In the genomic region with DNA sequence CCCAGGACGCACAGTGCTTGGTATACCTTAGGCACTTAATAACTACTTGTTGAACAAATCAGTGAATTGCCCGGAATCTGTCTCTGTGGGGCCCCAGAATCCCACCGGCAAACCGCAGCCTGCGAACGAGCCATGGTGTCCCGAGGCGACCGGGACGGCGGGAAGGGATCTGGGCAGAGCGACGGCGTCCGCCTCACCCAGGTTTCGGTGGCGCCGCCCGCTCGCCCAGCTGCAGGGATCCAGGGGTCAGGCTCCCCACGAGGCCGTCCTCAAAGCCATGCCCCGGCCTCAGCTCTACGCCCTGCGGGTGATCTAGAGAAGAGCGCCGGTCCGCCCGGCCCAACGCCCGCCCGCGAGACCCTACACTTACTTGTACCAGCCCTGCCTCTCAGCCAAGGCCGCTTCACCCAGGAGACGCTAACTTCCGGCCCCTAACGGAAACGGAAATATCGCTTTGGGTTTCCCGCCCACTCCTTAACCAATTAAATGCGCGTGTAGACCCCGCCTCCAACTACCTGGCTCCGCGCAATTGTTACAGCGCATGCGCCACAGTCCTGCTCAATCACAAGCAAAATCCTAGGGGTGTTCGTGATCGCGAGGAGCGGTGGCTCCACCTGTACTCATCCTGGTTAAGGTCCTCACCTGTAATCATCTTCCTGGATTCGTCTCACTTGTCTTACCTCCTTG, we compare ENCODE assay signal across 8 mouse cellular contexts. TPM values are rescaled to one million over a fixed set of nuclear protein-coding genes. Genes with fewer than 3 reads are reported as not detected.
DNase-seq lines count a peak whose midpoint lies in the region; ATAC-seq and TF ChIP-seq lines count a peak whose summit lies in the region.

Gene Elof1 (minus strand): TSS at position 433 of the 687 bp plus-strand sequence.

- H3K27ac ChIP-seq in CH12.LX (ENCODE audit: insufficient read depth, low read depth), result no peak within 1 kb of the TSS; the same call in 1 of the 2 replicates
- no peak within 1 kb of the TSS; the same call in 1 of the 2 replicates for H3K27ac ChIP-seq in forebrain, embryonic 11.5 days (ENCODE audit: low read depth, low read length)
- peak within 1 kb of the TSS; percentile 74 for H3K27ac ChIP-seq in heart, embryonic 16.5 days (ENCODE audit: low read length)
- H3K27ac ChIP-seq in liver, embryonic 15.5 days (replicated peaks), result peak within 1 kb of the TSS; percentile 76
- peak within 1 kb of the TSS; percentile 28; the same call in 1 of the 2 replicates for H3K27ac ChIP-seq in neural tube, embryonic 12.5 days

- no peaks in the 10 kb centered on the region for H3K27me3 ChIP-seq in CH12.LX (replicated peaks)
- H3K27me3 ChIP-seq in forebrain, embryonic 11.5 days (ENCODE audit: control insufficient read depth, insufficient read depth, low read length), result no peaks in the 10 kb centered on the region
- no peaks in the 10 kb centered on the region for H3K27me3 ChIP-seq in heart, embryonic 16.5 days (ENCODE audit: control insufficient read depth, insufficient read depth, low read length)
- H3K27me3 ChIP-seq in liver, embryonic 15.5 days, result no peaks in the 10 kb centered on the region
- no peaks in the 10 kb centered on the region for H3K27me3 ChIP-seq in neural tube, embryonic 12.5 days (replicated peaks)

- no peak for TF ChIP-seq EP300 in CH12.LX (IDR thresholded peaks at IDR 0.05; ENCODE audit: low read length)

- no peak for TF ChIP-seq CTCF in CH12.LX (conservative IDR thresholded peaks at IDR 0.05 in 1 of 2, IDR thresholded peaks at IDR 0.05 in 1 of 2; ENCODE audit: low read depth in 2 of 2, low read length in 2 of 2)

- peaks cover 3% of the 10 kb centered on the region for H3K9me3 ChIP-seq in CH12.LX (replicated peaks; ENCODE audit: low read length)
- H3K9me3 ChIP-seq in forebrain, embryonic 11.5 days (ENCODE audit: control insufficient read depth, low read length), result no peaks in the 10 kb centered on the region
- no peaks in the 10 kb centered on the region for H3K9me3 ChIP-seq in heart, embryonic 16.5 days (replicated peaks; ENCODE audit: control insufficient read depth, low read length)
- H3K9me3 ChIP-seq in liver, embryonic 15.5 days (replicated peaks), result no peaks in the 10 kb centered on the region
- H3K9me3 ChIP-seq in neural tube, embryonic 12.5 days, result no peaks in the 10 kb centered on the region

- TF ChIP-seq RAD21 in CH12.LX (IDR thresholded peaks at IDR 0.05; ENCODE audit: low read depth, low read length), result no peak

- H3K79me2 ChIP-seq in CH12.LX (replicated peaks; ENCODE audit: control insufficient read depth, extremely low read depth, insufficient read depth, poor library complexity, severe bottlenecking), result peaks cover 16% of the 10 kb centered on the region

- H3K4me3 ChIP-seq in CH12.LX (replicated peaks in 1 of 3; ENCODE audit: low read depth in 2 of 3, low read length in 2 of 3, poor library complexity in 1 of 3), result peak within 1 kb of the TSS; percentile 80 to 89 (median 85)
- peak within 1 kb of the TSS; percentile 92 for H3K4me3 ChIP-seq in forebrain, embryonic 11.5 days (ENCODE audit: low read depth, low read length)
- H3K4me3 ChIP-seq in heart, embryonic 16.5 days (ENCODE audit: low read length), result peak within 1 kb of the TSS; percentile 91
- H3K4me3 ChIP-seq in liver, embryonic 15.5 days (replicated peaks), result peak within 1 kb of the TSS; percentile 86
- peak within 1 kb of the TSS; percentile 77 for H3K4me3 ChIP-seq in neural tube, embryonic 12.5 days

- H3K4me2 ChIP-seq in CH12.LX (ENCODE audit: insufficient read depth, low read depth, poor library complexity, severe bottlenecking), result peak within 1 kb of the TSS; percentile 95
- H3K4me2 ChIP-seq in forebrain, embryonic 11.5 days (ENCODE audit: low read depth, low read length, severe bottlenecking), result peak within 1 kb of the TSS; percentile 85
- H3K4me2 ChIP-seq in heart, embryonic 16.5 days (ENCODE audit: low read depth, low read length), result peak within 1 kb of the TSS; percentile 82
- peak within 1 kb of the TSS; percentile 88 for H3K4me2 ChIP-seq in liver, embryonic 15.5 days
- peak within 1 kb of the TSS; percentile 89 for H3K4me2 ChIP-seq in neural tube, embryonic 12.5 days (replicated peaks)

- dilution Hi-C loops in CH12.LX (cut with MboI; ENCODE audit: extremely low pct_ligation_motif_present, extremely low pct_unique_long_range_greater_than_20kb, low sequenced_read_pairs), result no loop called here

- H3K9ac ChIP-seq in CH12.LX (ENCODE audit: insufficient read depth, low read depth), result peak within 1 kb of the TSS; percentile 86
- peak within 1 kb of the TSS; percentile 83 for H3K9ac ChIP-seq in forebrain, embryonic 11.5 days (ENCODE audit: low read length)
- H3K9ac ChIP-seq in heart, embryonic 16.5 days (ENCODE audit: low read length), result peak within 1 kb of the TSS; percentile 92
- peak within 1 kb of the TSS; percentile 85 for H3K9ac ChIP-seq in liver, embryonic 15.5 days
- H3K9ac ChIP-seq in neural tube, embryonic 12.5 days, result peak within 1 kb of the TSS; percentile 85

- H3K36me3 ChIP-seq in CH12.LX (replicated peaks in 1 of 2; ENCODE audit: control insufficient read depth in 1 of 2, insufficient read depth in 1 of 2, low read length in 1 of 2), result peaks cover 23 to 32% of the 10 kb centered on the region in 2 experiments
- H3K36me3 ChIP-seq in forebrain, embryonic 11.5 days (ENCODE audit: control insufficient read depth, insufficient read depth, low read length), result no peaks in the 10 kb centered on the region; the same call in 1 of the 2 replicates
- peaks cover 19% of the 10 kb centered on the region for H3K36me3 ChIP-seq in heart, embryonic 16.5 days (ENCODE audit: control insufficient read depth, insufficient read depth)
- peaks cover 30% of the 10 kb centered on the region for H3K36me3 ChIP-seq in liver, embryonic 15.5 days (replicated peaks)
- H3K36me3 ChIP-seq in neural tube, embryonic 12.5 days, result peaks cover 23% of the 10 kb centered on the region

- peaks cover 9 to 41% of the 10 kb centered on the region in 2 experiments for H3K4me1 ChIP-seq in CH12.LX (ENCODE audit: control insufficient read depth in 1 of 2, insufficient read depth in 2 of 2)
- H3K4me1 ChIP-seq in forebrain, embryonic 11.5 days (replicated peaks; ENCODE audit: control insufficient read depth, insufficient read depth, low read length), result peaks cover 5% of the 10 kb centered on the region
- H3K4me1 ChIP-seq in heart, embryonic 16.5 days (ENCODE audit: control insufficient read depth, insufficient read depth, low read length), result peaks cover 15% of the 10 kb centered on the region
- peaks cover 57% of the 10 kb centered on the region for H3K4me1 ChIP-seq in liver, embryonic 15.5 days (replicated peaks)
- peaks cover 10% of the 10 kb centered on the region for H3K4me1 ChIP-seq in neural tube, embryonic 12.5 days

- WGBS in forebrain, embryonic 11.5 days, result under 1% methylated on average over 52 of the region's 52 CpGs
- WGBS in heart, embryonic 16.5 days, result under 1% methylated on average over 52 of the region's 52 CpGs
- WGBS in liver, embryonic 15.5 days (ENCODE audit: insufficient replicate concordance), result under 1% methylated on average over 52 of the region's 52 CpGs
- WGBS in neural tube, embryonic 12.5 days, result under 1% methylated on average over 52 of the region's 52 CpGs

- peak; percentile 94 for ATAC-seq in forebrain, embryonic 11.5 days (replicated peaks; ENCODE audit: low FRiP score)
- ATAC-seq in heart, embryonic 16.5 days (replicated peaks; ENCODE audit: extremely low read depth, insufficient read depth, low FRiP score), result peak; percentile 93
- peak; percentile 88 for ATAC-seq in liver, embryonic 15.5 days (ENCODE audit: insufficient read depth)
- ATAC-seq in neural tube, embryonic 12.5 days (ENCODE audit: low FRiP score, low read depth), result peak; percentile 94

- peak; percentile 92 for TF ChIP-seq POLR2A in CH12.LX (IDR thresholded peaks at IDR 0.05; ENCODE audit: low read depth, low read length)

- DNase-seq in CH12.LX (ENCODE audit: extremely low read depth), result peak; percentile 98
- peak; percentile 97 for DNase-seq in c-Kit-positive CD71-positive TER-119-negative erythroid progenitor cells, embryonic 14.5 days (ENCODE audit: low read depth)
- peak; percentile 95 for DNase-seq in forebrain, embryonic 11.5 days (ENCODE audit: low spot score)
- peak; percentile 96 to 97 for DNase-seq in kidney, postnatal 36 days
- peak; percentile 97 for DNase-seq in telencephalon, adult 2 months (ENCODE audit: low read depth, low spot score)

- in situ Hi-C loops in CH12.LX (cut with MboI; ENCODE audit: low pct_ligation_motif_present, low pct_unique_long_range_greater_than_20kb, low sequenced_read_pairs), result loop anchor here (5.0 kb wide), 1 partner anchor 45 kb away; the partner anchor contains the start of genes Gm49318 and Zfp653

TF ChIP-seq in CH12.LX, 34 proteins besides CTCF, POLR2A, EP300 and RAD21 (continues in another document):
- peak; percentile 63; the same call in 1 of the 2 replicates for TF ChIP-seq CHD2 (IDR thresholded peaks at IDR 0.05; ENCODE audit: low read length)
- no peak; the same call in 1 of the 2 replicates for TF ChIP-seq GABPA (IDR thresholded peaks at IDR 0.05; ENCODE audit: insufficient replicate concordance, low read depth, low read length)
- TF ChIP-seq ZNF384 (IDR thresholded peaks at IDR 0.05; ENCODE audit: low read depth, low read length), result no peak
- no peak for TF ChIP-seq USF2 (conservative IDR thresholded peaks at IDR 0.05; ENCODE audit: low read depth, low read length)
- TF ChIP-seq TBP (conservative IDR thresholded peaks at IDR 0.05; ENCODE audit: low read depth, low read length), result peak; percentile 89
- no peak for TF ChIP-seq SMC3 (IDR thresholded peaks at IDR 0.05; ENCODE audit: low read depth, low read length)
- no peak for TF ChIP-seq PAX5 (IDR thresholded peaks at IDR 0.05; ENCODE audit: low read length)
- peak; percentile 82 for TF ChIP-seq TCF12 (IDR thresholded peaks at IDR 0.05; ENCODE audit: low read depth, low read length)
- TF ChIP-seq NRF1 (IDR thresholded peaks at IDR 0.05; ENCODE audit: low read depth, low read length), result peak; percentile 98
- 0 out of 2 replicates have a peak, but pooled peaks have one; percentile 13 for TF ChIP-seq IRF4 (IDR thresholded peaks at IDR 0.05; ENCODE audit: low read depth, low read length)
- TF ChIP-seq MAFK (IDR thresholded peaks at IDR 0.05; ENCODE audit: insufficient replicate concordance, low read length), result no peak
- no peak for TF ChIP-seq ZC3H11A (IDR thresholded peaks at IDR 0.05; ENCODE audit: low read depth, low read length)
- TF ChIP-seq USF1 (IDR thresholded peaks at IDR 0.05; ENCODE audit: low read depth, low read length), result no peak
- TF ChIP-seq HCFC1 (IDR thresholded peaks at IDR 0.05; ENCODE audit: low read depth, low read length), result peak; percentile 85

RNA-seq across cellular contexts. Expression of gene Elof1, which starts in this region (rescaled TPM):
- total RNA-seq in CH12.LX (2012; rRNA removed) (111 and 148 TPM in 2 replicates), CH12.LX (2014; rRNA removed) (120 and 142 TPM in 2 replicates)
- 96.9 and 107 TPM in 2 replicates for polyA plus RNA-seq in CH12.LX (2012; ENCODE audit: insufficient read length, low read depth)
- 205 and 233 TPM in 2 replicates for polyA plus RNA-seq in forebrain, embryonic 11.5 days (2014; fragmentation: Nextera tagmentation; extraction: Ambion mirVana)
- polyA plus RNA-seq in heart, embryonic 16.5 days (2015; fragmentation: Nextera tagmentation; extraction: Ambion mirVana), result 111 and 117 TPM in 2 replicates
- polyA plus RNA-seq in liver, embryonic 15.5 days (2015; fragmentation: Nextera tagmentation; extraction: Ambion mirVana), result 88.8 and 89.4 TPM in 2 replicates
- 171 and 172 TPM in 2 replicates for polyA plus RNA-seq in neural tube, embryonic 12.5 days (2016; fragmentation: Nextera tagmentation; extraction: Ambion mirVana)

Comparison
In these comparisons a context has a peak if more than half of its experiments do, and no peak if none do; other contexts are left out.
1. H3K27ac ChIP-seq: peak in heart, embryonic 16.5 days (single experiment), liver, embryonic 15.5 days (single experiment) and neural tube, embryonic 12.5 days (single experiment); none in CH12.LX (single experiment) and forebrain, embryonic 11.5 days (single experiment).
2. Peak in every context shown above with its lines, with median percentiles within 50 percentile points of each other: DNase-seq, H3K4me2 ChIP-seq, H3K4me3 ChIP-seq, H3K9ac ChIP-seq and ATAC-seq.